Mouse (Mus musculus): ENCODE results near the gene Lrrc25.

Lrrc25 gene

GRCm38 (mm10) chr8:70616645-70617044 lies 690 bp downstream of the Lrrc25 start:
- DNase-seq (ENCODE audit: low spot score), result no peak

GRCm38 (mm10) chr8:70617985-70618384 lies 2.0 kb downstream of the Lrrc25 start:
- DNase-seq (ENCODE audit: low spot score), result no peak

GRCm38 (mm10) chr8:70618888-70619334 lies 3.0 kb downstream of the Lrrc25 start:
- DNase-seq (ENCODE audit: low spot score), result peak; percentile 63

- DNase-seq (ENCODE audit: low spot score), result no peak
Measured at GRCm38 (mm10) chr8:70622220-70622619, 6.3 kb downstream of the Lrrc25 start.

- no peak for DNase-seq (ENCODE audit: low spot score)
Measured at GRCm38 (mm10) chr8:70625104-70625503, 9.1 kb downstream of the Lrrc25 start.

GRCm38 (mm10) chr8:70627041-70627440 lies 11.1 kb downstream of the Lrrc25 start:
- no peak for DNase-seq (ENCODE audit: low spot score)

GRCm38 (mm10) chr8:70628986-70629490 lies 13.1 kb downstream of the Lrrc25 start:
- no peak for DNase-seq (ENCODE audit: low spot score)

- DNase-seq (ENCODE audit: low spot score), result peak; percentile 93
Measured at GRCm38 (mm10) chr8:70629574-70630531, 13.9 kb downstream of the Lrrc25 start.

- no peak for DNase-seq (ENCODE audit: low spot score)
Measured at GRCm38 (mm10) chr8:70630532-70631381, 14.8 kb downstream of the Lrrc25 start.

GRCm38 (mm10) chr8:70631436-70631835 lies 15.5 kb downstream of the Lrrc25 start:
- no peak for DNase-seq (ENCODE audit: low spot score)

GRCm38 (mm10) chr8:70632346-70632892 lies 16.5 kb downstream of the Lrrc25 start, which contains the start of gene Gdf15:
Gene Gdf15, minus strand, starts transcription at chr8:70632456.
- no peak for DNase-seq (ENCODE audit: low spot score)

- no peak for DNase-seq (ENCODE audit: low spot score)
Measured at GRCm38 (mm10) chr8:70634066-70634465, 18.1 kb downstream of the Lrrc25 start.

GRCm38 (mm10) chr8:70635527-70635926 lies 19.6 kb downstream of the Lrrc25 start:
- no peak for DNase-seq (ENCODE audit: low spot score)

- DNase-seq (ENCODE audit: low spot score), result no peak
Measured at GRCm38 (mm10) chr8:70636838-70637237, 20.9 kb downstream of the Lrrc25 start.

GRCm38 (mm10) chr8:70638752-70639151 lies 22.8 kb downstream of the Lrrc25 start:
- no peak for DNase-seq (ENCODE audit: low spot score)

- no peak for DNase-seq (ENCODE audit: low spot score)
Measured at GRCm38 (mm10) chr8:70643019-70643418, 27.1 kb downstream of the Lrrc25 start.

- DNase-seq (ENCODE audit: low spot score), result no peak
Measured at GRCm38 (mm10) chr8:70644065-70644464, 28.1 kb downstream of the Lrrc25 start.

GRCm38 (mm10) chr8:70645501-70646224 lies 29.7 kb downstream of the Lrrc25 start:
- no peak for DNase-seq (ENCODE audit: low spot score)

- DNase-seq (ENCODE audit: low spot score), result no peak
Measured at GRCm38 (mm10) chr8:70646369-70646768, 30.4 kb downstream of the Lrrc25 start.

- no peak for DNase-seq (ENCODE audit: low spot score)
Measured at GRCm38 (mm10) chr8:70646775-70647174, 30.8 kb downstream of the Lrrc25 start.
